Mouse (Mus musculus) embryonic facial prominence, embryonic 10.5 days (tissue): ENCODE measurements around the gene D7Ertd443e. TPM values are rescaled to one million over a fixed set of nuclear protein-coding genes. Genes with fewer than 3 reads are reported as not detected.
A peak's percentile ranks its signal among the peaks of the same experiment; 100 is the strongest.

ENCODE experiments used
- DNase-seq: peaks from one replicate; pipeline ENCODE4 v3.0.0-alpha.2; 2017; ENCODE audit warnings: low spot score
- H3K27ac ChIP-seq: fragments of 300-500 bp; sonication (generic); replicated peaks from 2 replicates; pipeline ENCODE4 v1.5.1; 2016; ENCODE audit warnings: mild to moderate bottlenecking
- H3K27me3 ChIP-seq: fragments of 300-500 bp; sonication (generic); replicated peaks from 2 replicates; pipeline ENCODE4 v1.6.1; 2016; ENCODE audit warnings: low read depth, mild to moderate bottlenecking; ENCODE audit not compliant: poor library complexity, severe bottlenecking
- H3K36me3 ChIP-seq: fragments of 300-500 bp; sonication (generic); replicated peaks from 2 replicates; pipeline ENCODE4 v1.6.1; 2016; ENCODE audit warnings: mild to moderate bottlenecking, moderate library complexity
- H3K4me1 ChIP-seq: fragments of 300-500 bp; sonication (generic); 2 replicates; pipeline ENCODE4 v1.6.1; 2016
- H3K4me3 ChIP-seq: fragments of 300-500 bp; sonication (generic); 2 replicates; pipeline ENCODE4 v1.5.1; 2016; ENCODE audit warnings: mild to moderate bottlenecking, moderate library complexity
- H3K9me3 ChIP-seq: fragments of 300-500 bp; sonication (generic); 2 replicates; pipeline ENCODE4 v1.6.1; 2016; ENCODE audit warnings: mild to moderate bottlenecking
- WGBS: fragments of 180-500 bp; shearing (Covaris S2); methylation state at CpG from one replicate; pipeline ENCODE4 v1.1.7; 2016; 5-methylcytosine and 5-hydroxymethylcytosine counted together
- polyA plus RNA-seq: library from polyadenylated mRNA; unstranded; fragments of >200 nt; fragmentation: Nextera tagmentation; extraction: Ambion mirVana; gene quantifications from 2 replicates; pipeline ENCODE4 v1.2.1, GENCODE M21; 2016

D7Ertd443e gene
- polyA plus RNA-seq, 1 experiment from 2014 or later, result 0.11 TPM

DNA sequence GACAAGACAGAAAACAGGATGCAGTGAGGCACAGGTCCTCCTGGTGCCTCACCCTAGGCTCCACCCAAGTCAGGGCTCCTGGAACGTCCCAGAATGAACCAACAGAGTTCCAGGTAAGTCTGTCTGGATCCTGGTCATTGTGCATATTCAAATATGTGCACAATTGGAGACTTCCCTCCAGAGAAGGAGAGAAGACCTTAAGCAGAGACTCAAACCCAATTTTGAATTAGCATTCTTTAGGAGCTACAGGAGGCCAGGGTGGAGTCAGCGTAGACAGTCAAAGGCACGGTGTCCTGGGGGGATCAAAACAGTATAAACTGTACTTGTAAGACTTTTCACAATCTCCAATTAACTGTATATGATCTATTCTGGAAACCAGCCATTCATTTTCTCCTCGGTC is 113.0 kb downstream of the D7Ertd443e start:
- no peak overlapping the region for H3K27ac ChIP-seq
- DNase-seq, result no peak
- 82% methylated on average over 4 of the region's 4 CpGs for WGBS

DNA sequence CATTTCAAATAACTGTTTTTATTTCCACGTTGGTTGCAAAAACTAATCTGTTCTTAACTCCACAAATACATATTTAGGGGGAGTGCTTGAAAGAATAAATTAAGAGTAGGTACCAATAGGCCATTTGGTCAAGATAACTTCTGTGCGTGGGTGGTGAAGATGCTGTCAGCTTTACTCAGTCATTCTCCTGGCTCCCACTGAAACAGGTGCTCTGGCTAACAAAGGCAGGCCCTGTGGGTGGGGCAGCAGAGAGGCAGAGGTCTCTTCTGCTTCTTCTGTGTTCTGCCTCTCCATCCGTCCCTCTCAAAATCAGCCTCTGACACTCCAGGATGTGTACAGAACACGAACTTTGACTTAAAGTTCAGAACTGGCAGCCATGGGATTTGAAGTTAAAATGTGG is 119.7 kb downstream of the D7Ertd443e start:
- Histone ChIP-seq H3K36me3 (no peaks in the 10 kb centered on the region), H3K27me3 (no peaks in the 10 kb centered on the region), H3K9me3 (no peaks in the 10 kb centered on the region), H3K4me1 (peaks cover 8% of the 10 kb centered on the region), H3K4me3 (no peak overlapping the region), H3K27ac (no peak overlapping the region)
- DNase-seq, result no peak
- 79% methylated on average over 4 of the region's 4 CpGs for WGBS

More for the DNA sequence above, 113.0 kb downstream of the D7Ertd443e start:
- H3K36me3 ChIP-seq, result no peaks in the 10 kb centered on the region
- no peaks in the 10 kb centered on the region for H3K4me1 ChIP-seq
- no peaks in the 10 kb centered on the region for H3K27me3 ChIP-seq
- H3K4me3 ChIP-seq, result no peak overlapping the region
- H3K9me3 ChIP-seq, result no peaks in the 10 kb centered on the region

DNA sequence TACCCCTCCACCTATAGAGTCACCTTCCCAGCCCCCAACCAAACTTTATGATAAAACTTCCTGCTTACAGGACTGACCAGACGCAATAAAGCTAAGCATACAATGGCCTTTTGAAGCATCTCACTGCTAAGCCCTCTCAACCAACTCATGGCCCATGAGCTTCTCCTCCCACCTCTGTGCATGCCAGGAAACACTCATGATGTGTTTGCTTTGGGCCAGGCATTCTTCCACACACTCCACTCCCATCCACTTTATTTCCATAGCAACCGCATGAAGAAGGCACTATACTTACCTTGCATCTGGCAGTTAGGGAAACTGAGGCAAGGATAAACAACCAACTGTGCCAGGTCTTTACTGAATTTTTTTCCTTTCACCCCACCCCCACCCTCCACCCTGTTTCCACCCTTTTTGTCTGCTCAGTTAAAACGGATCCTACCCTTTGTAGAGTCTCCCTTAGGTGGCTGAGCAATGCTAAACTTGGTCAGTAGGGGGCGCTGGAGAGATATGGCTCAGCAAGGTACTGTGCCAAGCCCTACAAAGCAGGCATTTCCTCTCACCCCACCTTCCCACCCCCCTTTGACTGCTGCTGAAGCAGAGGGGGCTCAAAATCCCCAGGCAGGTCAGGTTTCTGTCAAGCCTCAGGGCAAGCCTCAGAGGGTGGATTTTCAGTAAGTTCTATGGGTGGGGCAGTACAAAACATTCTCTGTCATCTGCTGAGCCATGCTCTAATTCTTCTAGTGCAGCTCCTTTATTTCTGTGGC is 122.1 kb downstream of the D7Ertd443e start:
- peak; percentile 74 for DNase-seq
- H3K9me3 ChIP-seq, result no peaks in the 10 kb centered on the region
- WGBS, result 46% methylated on average over 4 of the region's 4 CpGs

DNA sequence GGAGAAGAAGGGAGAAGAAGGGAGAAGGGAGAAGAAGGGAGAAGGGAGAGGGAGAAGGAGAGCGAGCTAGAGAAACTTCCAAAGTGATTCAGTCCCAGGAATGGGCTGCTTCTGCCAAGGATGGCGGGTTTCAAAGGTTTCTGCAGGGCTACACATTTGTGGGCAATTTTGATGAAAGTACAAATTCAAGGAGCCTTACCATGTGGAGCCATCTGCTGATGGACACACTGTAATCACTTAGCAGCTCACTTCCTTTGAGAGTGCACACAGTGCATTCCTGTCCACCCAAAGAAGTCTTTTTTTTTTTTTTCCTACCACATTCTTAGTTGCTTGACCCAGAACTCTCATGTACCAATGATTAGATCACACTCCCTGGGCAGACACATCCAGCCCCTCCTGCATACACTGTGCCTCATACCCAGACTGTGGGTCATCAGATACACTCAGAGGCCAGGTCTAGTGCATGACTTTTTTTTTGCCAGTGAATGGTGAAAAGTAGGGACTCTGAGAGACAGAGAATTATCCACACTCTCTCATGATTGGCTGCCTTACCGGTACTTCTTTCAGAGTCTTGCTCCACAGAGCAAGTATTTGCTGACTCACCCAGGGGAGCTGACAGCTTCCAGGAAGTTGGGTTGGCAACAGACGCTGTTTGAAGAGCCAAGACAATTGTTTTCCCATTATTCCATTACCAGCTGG is 124.3 kb downstream of the D7Ertd443e start:
- no peaks in the 10 kb centered on the region for H3K9me3 ChIP-seq
- peaks cover 8% of the 10 kb centered on the region for H3K4me1 ChIP-seq
- no peaks in the 10 kb centered on the region for H3K27me3 ChIP-seq
- no peak for DNase-seq
- no peaks in the 10 kb centered on the region for H3K36me3 ChIP-seq
- H3K27ac ChIP-seq, result no peak overlapping the region
- WGBS, result 60% methylated on average over 4 of the region's 4 CpGs
- no peak overlapping the region for H3K4me3 ChIP-seq

More for the DNA sequence above, 122.1 kb downstream of the D7Ertd443e start:
- no peaks in the 10 kb centered on the region for H3K27me3 ChIP-seq
- H3K4me1 ChIP-seq, result peaks cover 8% of the 10 kb centered on the region
- H3K4me3 ChIP-seq, result no peak overlapping the region
- H3K27ac ChIP-seq, result no peak overlapping the region
- no peaks in the 10 kb centered on the region for H3K36me3 ChIP-seq

DNA sequence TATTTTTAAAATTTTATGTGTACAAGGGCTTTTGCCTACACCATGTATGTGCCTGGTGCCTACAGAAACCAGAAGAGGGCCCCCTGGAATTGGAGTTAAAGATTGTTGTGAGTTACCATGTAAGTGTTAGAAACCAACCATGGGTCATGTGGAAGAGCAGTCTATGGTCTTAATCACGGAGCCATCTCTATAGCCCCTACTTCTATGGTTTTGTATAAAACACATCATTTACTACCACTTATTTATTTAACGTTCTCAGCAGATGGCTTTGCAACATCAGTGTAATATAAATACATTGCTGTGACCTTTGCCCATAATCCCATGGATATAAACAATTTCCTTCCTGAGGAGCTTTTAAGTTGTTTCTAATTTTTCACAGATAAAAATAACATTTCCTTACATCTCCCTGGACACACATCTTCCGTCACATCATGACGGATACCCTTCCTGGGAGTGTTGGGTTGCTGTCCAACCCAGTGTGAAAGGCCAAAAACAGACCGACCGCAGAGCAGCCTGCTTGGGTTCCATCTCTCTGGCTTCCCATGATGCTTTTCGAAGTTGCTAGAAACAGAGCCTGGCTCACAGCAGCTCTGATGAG is 135.1 kb downstream of the D7Ertd443e start:
- no peaks in the 10 kb centered on the region for H3K27me3 ChIP-seq
- peaks cover 10% of the 10 kb centered on the region for H3K4me1 ChIP-seq
- WGBS, result 83% methylated on average over 7 of the region's 7 CpGs
- no peaks in the 10 kb centered on the region for H3K9me3 ChIP-seq
- no peak overlapping the region for H3K4me3 ChIP-seq
- no peak overlapping the region for H3K27ac ChIP-seq
- DNase-seq, result no peak
- H3K36me3 ChIP-seq, result no peaks in the 10 kb centered on the region

DNA sequence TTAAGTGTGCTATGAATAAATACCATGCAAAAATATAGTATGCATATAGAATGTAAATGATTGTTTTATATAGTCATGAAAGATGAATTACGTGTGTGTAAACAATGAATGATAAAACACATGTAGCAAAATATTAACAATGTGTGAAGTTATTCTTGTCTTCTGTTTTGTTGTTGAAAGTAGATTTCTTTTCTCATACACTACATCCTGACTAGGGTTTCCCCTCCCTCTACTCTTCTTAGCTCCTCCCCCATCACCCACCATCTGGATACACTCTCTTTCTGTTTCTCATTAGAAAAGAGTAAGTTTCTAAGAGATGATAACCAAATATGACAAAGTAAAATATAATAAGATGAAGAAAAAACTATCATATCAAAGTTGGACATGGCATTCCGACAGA is 137.4 kb downstream of the D7Ertd443e start:
- WGBS, result 90% methylated on average over 2 of the region's 2 CpGs
- H3K36me3 ChIP-seq, result no peaks in the 10 kb centered on the region
- H3K27ac ChIP-seq, result no peak overlapping the region
- no peak overlapping the region for H3K4me3 ChIP-seq
- no peaks in the 10 kb centered on the region for H3K9me3 ChIP-seq
- DNase-seq, result no peak
- no peaks in the 10 kb centered on the region for H3K27me3 ChIP-seq
- peaks cover 10% of the 10 kb centered on the region for H3K4me1 ChIP-seq

DNA sequence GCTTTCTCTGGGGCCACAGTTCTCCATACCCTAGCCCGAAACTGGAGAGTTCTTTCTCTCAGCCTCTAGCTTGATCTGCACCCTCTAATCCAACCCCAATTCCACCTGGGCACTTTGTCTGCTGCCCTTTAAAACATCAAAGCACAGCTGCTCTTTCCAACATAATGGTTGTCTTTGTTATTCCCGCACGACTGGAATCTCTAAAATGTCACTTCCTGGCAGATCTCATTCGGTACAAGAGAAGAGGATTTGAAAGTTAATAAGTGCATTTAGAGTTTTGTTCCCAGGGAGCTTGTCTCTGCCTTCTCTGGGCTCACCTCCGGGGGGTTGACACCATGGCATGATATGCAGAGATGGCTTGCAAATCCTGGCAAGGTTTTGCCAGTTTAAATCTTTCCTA is 138.8 kb downstream of the D7Ertd443e start:
- no peaks in the 10 kb centered on the region for H3K27me3 ChIP-seq
- no peaks in the 10 kb centered on the region for H3K36me3 ChIP-seq
- no peak for DNase-seq
- 30% methylated on average over 5 of the region's 5 CpGs for WGBS
- H3K9me3 ChIP-seq, result no peaks in the 10 kb centered on the region
- H3K4me1 ChIP-seq, result peaks cover 10% of the 10 kb centered on the region
- no peak overlapping the region for H3K4me3 ChIP-seq
- H3K27ac ChIP-seq, result no peak overlapping the region

DNA sequence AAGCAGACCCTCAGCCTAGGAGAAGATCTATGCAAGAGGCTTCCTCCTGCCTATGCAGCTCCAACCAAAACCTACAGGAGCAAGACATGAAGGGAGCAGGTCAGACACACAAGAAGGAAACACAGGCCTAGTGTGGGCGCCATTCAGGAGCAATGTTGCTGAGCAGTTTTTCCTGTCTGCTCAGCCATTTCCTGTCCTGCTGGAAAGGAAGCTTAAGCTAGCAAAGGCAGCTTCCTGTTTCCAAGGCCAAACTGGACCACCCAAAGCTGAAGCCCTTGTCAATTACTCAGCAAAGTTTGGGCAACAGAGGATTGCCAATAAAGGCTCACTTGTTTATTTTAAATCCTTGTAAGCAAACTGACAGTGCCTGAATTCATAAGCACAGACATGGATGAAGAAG is 142.7 kb downstream of the D7Ertd443e start:
- 79% methylated on average over 1 of the region's 1 CpGs for WGBS
- Histone ChIP-seq H3K9me3 (no peaks in the 10 kb centered on the region), H3K4me1 (peaks cover 10% of the 10 kb centered on the region), H3K27ac (no peak overlapping the region), H3K4me3 (no peak overlapping the region), H3K36me3 (no peaks in the 10 kb centered on the region), H3K27me3 (no peaks in the 10 kb centered on the region)
- no peak for DNase-seq

DNA sequence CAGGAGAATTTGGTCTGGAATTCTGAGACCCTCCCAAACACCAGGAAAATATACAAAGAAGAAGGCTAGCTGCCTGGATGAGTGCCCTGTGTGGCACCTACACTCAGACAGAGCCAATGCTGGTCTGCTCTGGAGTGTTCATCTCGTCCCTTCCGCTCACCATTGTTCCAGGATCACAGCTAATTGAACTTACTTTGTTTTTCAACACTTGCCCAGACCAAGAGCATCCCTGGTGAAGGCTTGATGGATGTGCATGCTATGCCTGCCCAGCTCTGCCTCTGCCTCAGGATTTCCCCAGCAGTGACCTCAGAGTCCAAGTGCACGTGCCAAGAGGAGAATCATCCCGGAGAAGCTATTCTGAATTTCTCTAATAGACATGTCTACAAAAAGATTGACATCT is 144.2 kb downstream of the D7Ertd443e start:
- WGBS, result 88% methylated on average over 4 of the region's 4 CpGs
- Histone ChIP-seq H3K9me3 (no peaks in the 10 kb centered on the region), H3K4me3 (no peak overlapping the region), H3K27me3 (no peaks in the 10 kb centered on the region), H3K27ac (no peak overlapping the region), H3K36me3 (no peaks in the 10 kb centered on the region), H3K4me1 (peaks cover 2% of the 10 kb centered on the region)
- no peak for DNase-seq

DNA sequence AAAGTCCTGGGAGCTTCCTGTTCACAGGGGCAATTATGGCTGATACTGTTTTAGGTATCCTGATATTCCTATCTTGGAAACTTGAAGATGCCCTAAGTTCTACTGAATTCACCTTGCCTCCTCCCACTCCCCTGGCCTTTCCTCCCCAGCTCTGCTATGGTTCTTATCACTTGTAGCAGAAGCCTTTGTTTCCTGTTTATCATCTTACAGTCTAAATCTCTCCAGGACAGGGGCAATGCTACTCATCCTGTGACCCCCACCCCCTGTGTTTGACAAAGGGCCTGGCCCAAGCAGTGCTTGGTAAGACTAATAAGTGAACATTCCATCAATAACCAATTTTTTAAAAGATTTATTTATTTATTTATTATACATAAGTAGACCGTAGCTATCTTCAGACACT is 144.9 kb downstream of the D7Ertd443e start:
- no peak overlapping the region for H3K4me3 ChIP-seq
- H3K27ac ChIP-seq, result no peak overlapping the region
- no peaks in the 10 kb centered on the region for H3K27me3 ChIP-seq
- no peak for DNase-seq
- WGBS, result 93% methylated on average over 1 of the region's 1 CpGs
- H3K36me3 ChIP-seq, result no peaks in the 10 kb centered on the region
- H3K4me1 ChIP-seq, result no peaks in the 10 kb centered on the region
- H3K9me3 ChIP-seq, result no peaks in the 10 kb centered on the region

DNA sequence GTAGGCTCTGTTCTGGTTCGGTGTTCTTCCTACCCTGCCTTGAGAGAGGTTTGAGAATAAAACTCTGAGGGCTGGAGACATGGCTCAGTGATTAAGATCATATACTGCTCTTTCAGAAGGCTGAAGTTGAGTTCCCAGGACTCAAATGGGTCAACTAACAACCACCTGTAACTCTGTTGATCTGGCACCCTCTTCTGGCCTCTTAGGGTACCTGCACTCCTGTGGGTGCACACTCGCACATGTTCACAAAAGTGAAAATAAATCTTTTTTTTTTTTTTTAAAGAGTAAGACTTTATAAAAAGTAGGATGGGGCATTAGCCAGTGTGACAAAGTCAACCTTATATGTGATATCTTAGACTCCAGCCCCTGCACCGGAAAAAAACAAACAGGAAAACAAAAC is 146.6 kb downstream of the D7Ertd443e start:
- Histone ChIP-seq H3K27me3 (no peaks in the 10 kb centered on the region), H3K4me3 (no peak overlapping the region), H3K27ac (no peak overlapping the region), H3K36me3 (no peaks in the 10 kb centered on the region), H3K9me3 (no peaks in the 10 kb centered on the region), H3K4me1 (no peaks in the 10 kb centered on the region)
- WGBS, result 96% methylated on average over 3 of the region's 3 CpGs
- no peak for DNase-seq

DNA sequence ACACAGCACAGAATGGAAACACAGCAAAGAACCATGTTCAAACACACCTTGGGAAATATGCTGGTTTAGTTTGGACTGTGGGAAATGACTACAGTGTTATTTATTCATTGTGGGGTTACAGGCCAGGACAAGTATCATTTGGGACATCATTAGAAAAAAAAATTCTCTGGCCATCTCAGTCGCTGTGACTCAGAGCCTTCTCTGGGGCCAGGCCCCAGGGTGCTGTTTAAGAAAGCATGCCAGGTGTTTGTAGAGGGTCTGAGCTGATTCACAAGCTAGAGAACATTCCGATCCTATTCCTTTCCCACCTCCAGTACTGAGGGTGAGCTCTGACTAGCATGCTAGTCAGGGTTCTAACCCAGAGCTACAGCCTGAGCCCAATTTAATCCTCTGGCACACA is 148.1 kb downstream of the D7Ertd443e start:
- Histone ChIP-seq H3K36me3 (no peaks in the 10 kb centered on the region), H3K27ac (no peak overlapping the region), H3K4me1 (0 out of 2 replicates have a peak, but pooled peaks cover under 1% of the 10 kb centered on the region), H3K27me3 (no peaks in the 10 kb centered on the region), H3K4me3 (no peak overlapping the region), H3K9me3 (no peaks in the 10 kb centered on the region)
- no peak for DNase-seq
- 74% methylated on average over 2 of the region's 2 CpGs for WGBS

DNA sequence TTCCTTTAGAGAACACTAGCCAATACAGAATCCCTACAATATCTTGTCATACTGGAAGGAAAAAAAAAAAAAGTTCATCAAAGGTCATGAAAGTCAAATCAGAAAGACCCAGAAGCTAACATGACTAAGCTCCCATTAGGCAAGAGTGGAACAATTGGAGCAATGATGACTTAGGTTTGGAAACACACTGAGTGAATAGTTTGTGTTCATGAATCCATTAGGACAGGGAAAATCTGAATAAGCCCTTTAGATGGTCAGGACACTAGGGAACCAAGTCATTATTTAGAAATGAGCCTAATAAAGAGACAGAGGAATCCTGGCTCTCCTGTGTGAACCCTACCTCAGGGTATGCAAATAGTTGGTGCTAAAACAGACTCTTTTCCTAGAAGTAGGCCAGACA is 148.7 kb downstream of the D7Ertd443e start:
- Histone ChIP-seq H3K36me3 (no peaks in the 10 kb centered on the region), H3K27ac (no peak overlapping the region), H3K4me1 (0 out of 2 replicates have a peak, but pooled peaks cover 6% of the 10 kb centered on the region), H3K9me3 (no peaks in the 10 kb centered on the region), H3K4me3 (no peak overlapping the region), H3K27me3 (no peaks in the 10 kb centered on the region)
- DNase-seq, result no peak
